Mouse (Mus musculus): Measurements from ENCODE around the gene Mydgf. TPM values are rescaled to one million over a fixed set of nuclear protein-coding genes. Genes with fewer than 3 reads are reported as not detected.

Gene Mydgf
- polyA plus RNA-seq, 1 experiment from 2014 or later, result 108 TPM

GRCm38 (mm10) chr17:56139355-56139754 lies 44.4 kb downstream of the Mydgf start:
- peak overlapping the region; percentile 99 for H3K4me2 ChIP-seq
- H3K9ac ChIP-seq, result no peak overlapping the region
- 9% methylated on average over 21 of the region's 21 CpGs for WGBS
- no peaks in the 10 kb centered on the region for H3K9me3 ChIP-seq
- H3K27me3 ChIP-seq, result peaks cover 82% of the 10 kb centered on the region
- no peak for ATAC-seq (ENCODE audit: insufficient number of reproducible peaks, low FRiP score, low TSS enrichment, low read depth)
- no peak overlapping the region for H3K27ac ChIP-seq
- no peaks in the 10 kb centered on the region for H3K36me3 ChIP-seq
- peaks cover 35% of the 10 kb centered on the region for H3K4me1 ChIP-seq
- H3K4me3 ChIP-seq, result peak overlapping the region; percentile 66

- H3K27ac ChIP-seq, result no peak overlapping the region
- WGBS, result 21% methylated on average over 25 of the region's 25 CpGs
- H3K27me3 ChIP-seq, result peaks cover 69% of the 10 kb centered on the region
- peaks cover 45% of the 10 kb centered on the region for H3K4me1 ChIP-seq
- H3K4me3 ChIP-seq, result 0 out of 2 replicates have a peak overlapping the region, but pooled peaks have one; percentile 11
- H3K4me2 ChIP-seq, result no peak overlapping the region
- no peaks in the 10 kb centered on the region for H3K36me3 ChIP-seq
- no peak overlapping the region for H3K9ac ChIP-seq
- ATAC-seq (ENCODE audit: insufficient number of reproducible peaks, low FRiP score, low TSS enrichment, low read depth), result no peak
- H3K9me3 ChIP-seq, result no peaks in the 10 kb centered on the region
Measured at GRCm38 (mm10) chr17:56137839-56138613, 45.7 kb downstream of the Mydgf start.

- ATAC-seq (ENCODE audit: insufficient number of reproducible peaks, low FRiP score, low TSS enrichment, low read depth), result no peak
- Histone ChIP-seq H3K9me3 (no peaks in the 10 kb centered on the region), H3K4me3 (no peak overlapping the region), H3K9ac (no peak overlapping the region), H3K27ac (no peak overlapping the region), H3K36me3 (no peaks in the 10 kb centered on the region), H3K4me2 (no peak overlapping the region), H3K27me3 (peaks cover 56% of the 10 kb centered on the region), H3K4me1 (peaks cover 38% of the 10 kb centered on the region)
- WGBS, result 84% methylated on average over 7 of the region's 7 CpGs
Measured at GRCm38 (mm10) chr17:56136558-56136957, 47.2 kb downstream of the Mydgf start.

GRCm38 (mm10) chr17:56134463-56134971 lies 49.2 kb downstream of the Mydgf start:
- WGBS, result 1% methylated on average over 27 of the region's 27 CpGs
- ATAC-seq (ENCODE audit: insufficient number of reproducible peaks, low FRiP score, low TSS enrichment, low read depth), result no peak
- Histone ChIP-seq H3K9me3 (no peaks in the 10 kb centered on the region), H3K4me1 (peaks cover 29% of the 10 kb centered on the region), H3K27ac (peak overlapping the region; percentile 14; the same call in 1 of the 2 replicates), H3K36me3 (no peaks in the 10 kb centered on the region), H3K9ac (no peak overlapping the region), H3K4me3 (peak overlapping the region; percentile 30), H3K27me3 (peaks cover 35% of the 10 kb centered on the region), H3K4me2 (peak overlapping the region; percentile 56)

- H3K36me3 ChIP-seq, result no peaks in the 10 kb centered on the region
- H3K27me3 ChIP-seq, result peaks cover 27% of the 10 kb centered on the region
- H3K9me3 ChIP-seq, result no peaks in the 10 kb centered on the region
- ATAC-seq (ENCODE audit: insufficient number of reproducible peaks, low FRiP score, low TSS enrichment, low read depth), result peak; percentile 45; the same call in 1 of the 2 replicates
- no peak overlapping the region for H3K9ac ChIP-seq
- WGBS, result 18% methylated on average over 19 of the region's 21 CpGs
- H3K4me2 ChIP-seq, result peak overlapping the region; percentile 56
- peak overlapping the region; percentile 30 for H3K4me3 ChIP-seq
- peak overlapping the region; percentile 23; the same call in 1 of the 2 replicates for H3K27ac ChIP-seq
- peaks cover 24% of the 10 kb centered on the region for H3K4me1 ChIP-seq
Measured at GRCm38 (mm10) chr17:56133457-56134363, 50.0 kb downstream of the Mydgf start.

- H3K4me3 ChIP-seq, result no peak overlapping the region
- H3K9ac ChIP-seq, result no peak overlapping the region
- H3K4me1 ChIP-seq, result peaks cover 21% of the 10 kb centered on the region
- no peaks in the 10 kb centered on the region for H3K9me3 ChIP-seq
- H3K4me2 ChIP-seq, result no peak overlapping the region
- no peak for ATAC-seq (ENCODE audit: insufficient number of reproducible peaks, low FRiP score, low TSS enrichment, low read depth)
- WGBS, result 4% methylated on average over 14 of the region's 14 CpGs
- H3K27ac ChIP-seq, result no peak overlapping the region
- peaks cover 19% of the 10 kb centered on the region for H3K27me3 ChIP-seq
- no peaks in the 10 kb centered on the region for H3K36me3 ChIP-seq
Measured at GRCm38 (mm10) chr17:56132661-56133060, 51.1 kb downstream of the Mydgf start.

GRCm38 (mm10) chr17:56131814-56132213 lies 51.9 kb downstream of the Mydgf start:
- ATAC-seq (ENCODE audit: insufficient number of reproducible peaks, low FRiP score, low TSS enrichment, low read depth), result no peak
- no peaks in the 10 kb centered on the region for H3K36me3 ChIP-seq

GRCm38 (mm10) chr17:56131136-56131535 lies 52.6 kb downstream of the Mydgf start:
- no peak for ATAC-seq (ENCODE audit: insufficient number of reproducible peaks, low FRiP score, low TSS enrichment, low read depth)
- no peak overlapping the region for H3K4me2 ChIP-seq
- H3K9ac ChIP-seq, result no peak overlapping the region
- no peaks in the 10 kb centered on the region for H3K9me3 ChIP-seq
- 92% methylated on average over 10 of the region's 10 CpGs for WGBS
- H3K4me3 ChIP-seq, result no peak overlapping the region
- peaks cover 21% of the 10 kb centered on the region for H3K4me1 ChIP-seq
- no peaks in the 10 kb centered on the region for H3K36me3 ChIP-seq
- no peak overlapping the region for H3K27ac ChIP-seq
- H3K27me3 ChIP-seq, result peaks cover 14% of the 10 kb centered on the region

More at GRCm38 (mm10) chr17:56131814-56132213, 51.9 kb downstream of the Mydgf start:
- 0 out of 2 replicates have a peak overlapping the region, but pooled peaks have one; percentile 11 for H3K27ac ChIP-seq
- peaks cover 21% of the 10 kb centered on the region for H3K4me1 ChIP-seq
- H3K27me3 ChIP-seq, result peaks cover 13% of the 10 kb centered on the region
- H3K4me2 ChIP-seq, result no peak overlapping the region
- no peaks in the 10 kb centered on the region for H3K9me3 ChIP-seq
- no peak overlapping the region for H3K9ac ChIP-seq
- H3K4me3 ChIP-seq, result no peak overlapping the region
- 42% methylated on average over 7 of the region's 7 CpGs for WGBS

- Histone ChIP-seq H3K27ac (no peak overlapping the region), H3K4me2 (no peak overlapping the region)
- WGBS, result 69% methylated on average over 15 of the region's 15 CpGs
Measured at GRCm38 (mm10) chr17:56128246-56128645, 55.5 kb downstream of the Mydgf start.

GRCm38 (mm10) chr17:56126175-56126574 lies 57.5 kb downstream of the Mydgf start:
- WGBS, result 68% methylated on average over 11 of the region's 11 CpGs
- no peaks in the 10 kb centered on the region for H3K36me3 ChIP-seq
- peaks cover 12% of the 10 kb centered on the region; the same call in 1 of the 2 replicates for H3K9me3 ChIP-seq
- no peak overlapping the region for H3K4me3 ChIP-seq
- peaks cover 11% of the 10 kb centered on the region for H3K4me1 ChIP-seq
- H3K27ac ChIP-seq, result no peak overlapping the region
- no peak for ATAC-seq (ENCODE audit: insufficient number of reproducible peaks, low FRiP score, low TSS enrichment, low read depth)
- peaks cover 50% of the 10 kb centered on the region for H3K27me3 ChIP-seq
- no peak overlapping the region for H3K4me2 ChIP-seq
- H3K9ac ChIP-seq, result no peak overlapping the region

More at GRCm38 (mm10) chr17:56128246-56128645, 55.5 kb downstream of the Mydgf start:
- Histone ChIP-seq H3K9me3 (no peaks in the 10 kb centered on the region), H3K9ac (no peak overlapping the region), H3K4me3 (no peak overlapping the region), H3K27me3 (peaks cover 29% of the 10 kb centered on the region), H3K36me3 (no peaks in the 10 kb centered on the region), H3K4me1 (peaks cover 13% of the 10 kb centered on the region)
- no peak for ATAC-seq (ENCODE audit: insufficient number of reproducible peaks, low FRiP score, low TSS enrichment, low read depth)

Measured in limb, embryonic 15.5 days (tissue).